Mouse (Mus musculus) limb, embryonic 15.5 days (tissue): Measurements from ENCODE around the gene Loxl1. TPM values are rescaled to one million over a fixed set of nuclear protein-coding genes. Genes with fewer than 3 reads are reported as not detected.

Experiments used
- ATAC-seq: fragments of 200-750 bp; cut with Nextera tagmentation; 2 replicates; pipeline ENCODE4 v1.8.0; 2017; ENCODE audit warnings: low read depth, moderate TSS enrichment; ENCODE audit not compliant: insufficient number of reproducible peaks, low FRiP score, low TSS enrichment
- H3K27ac ChIP-seq: fragments of 300-500 bp; sonication (generic); 2 replicates; pipeline ENCODE4 v1.5.1; 2015; ENCODE audit warnings: moderate library complexity, mild to moderate bottlenecking, inconsistent platforms
- H3K27me3 ChIP-seq: fragments of 300-500 bp; sonication (generic); 2 replicates; pipeline ENCODE4 v1.6.1; 2015; ENCODE audit warnings: inconsistent platforms
- H3K36me3 ChIP-seq: fragments of 300-500 bp; sonication (generic); 2 replicates; pipeline ENCODE4 v1.6.1; 2015; ENCODE audit warnings: inconsistent platforms
- H3K4me1 ChIP-seq: fragments of 300-500 bp; sonication (generic); 2 replicates; pipeline ENCODE4 v1.6.1; 2015; ENCODE audit warnings: inconsistent platforms
- H3K4me2 ChIP-seq: fragments of 300-500 bp; sonication (generic); 2 replicates; pipeline ENCODE4 v1.6.1; 2015; ENCODE audit warnings: mild to moderate bottlenecking, inconsistent platforms
- H3K4me3 ChIP-seq: fragments of 300-500 bp; sonication (generic); 2 replicates; pipeline ENCODE4 v1.5.1; 2015; ENCODE audit warnings: mild to moderate bottlenecking, inconsistent platforms
- H3K9ac ChIP-seq: fragments of 300-500 bp; sonication (generic); 2 replicates; pipeline ENCODE4 v1.6.1; 2015; ENCODE audit warnings: inconsistent platforms
- H3K9me3 ChIP-seq: fragments of 300-500 bp; sonication (generic); 2 replicates; pipeline ENCODE4 v1.6.1; 2016; ENCODE audit warnings: inconsistent platforms
- WGBS: fragments of 180-500 bp; shearing (Covaris S2); methylation state at CpG from one replicate; pipeline ENCODE4 v1.1.7; 2015; 5-methylcytosine and 5-hydroxymethylcytosine counted together
- polyA plus RNA-seq: library from polyadenylated mRNA; unstranded; fragments of >200 nt; fragmentation: Nextera tagmentation; extraction: Ambion mirVana; gene quantifications from 2 replicates; pipeline ENCODE4 v1.2.1, GENCODE M21; 2015

The Loxl1 gene
- polyA plus RNA-seq, 1 experiment from 2014 or later, result 92.6 TPM

GRCm38 (mm10) chr9:58310043-58310660, 2.8 kb downstream of the Loxl1 start:
- 63% methylated on average over 14 of the region's 14 CpGs for WGBS
- no peaks in the 10 kb centered on the region for H3K9me3 ChIP-seq

GRCm38 (mm10) chr9:58308395-58308794, 4.6 kb downstream of the Loxl1 start:
- H3K9me3 ChIP-seq, result no peaks in the 10 kb centered on the region
- H3K4me3 ChIP-seq, result peak overlapping the region; percentile 1
- peak overlapping the region; percentile 13; the same call in 1 of the 2 replicates for H3K4me2 ChIP-seq
- H3K4me1 ChIP-seq, result peaks cover 97% of the 10 kb centered on the region
- H3K9ac ChIP-seq, result no peak overlapping the region
- WGBS, result 27% methylated on average over 6 of the region's 6 CpGs
- peaks cover 4% of the 10 kb centered on the region; the same call in 1 of the 2 replicates for H3K27me3 ChIP-seq
- peak; percentile 17; the same call in 1 of the 2 replicates for ATAC-seq
- H3K36me3 ChIP-seq, result no peaks in the 10 kb centered on the region
- H3K27ac ChIP-seq, result peak overlapping the region; percentile 74

More at GRCm38 (mm10) chr9:58310043-58310660, 2.8 kb downstream of the Loxl1 start:
- ATAC-seq, result no peak
- peak overlapping the region; percentile 21 for H3K4me3 ChIP-seq
- peaks cover 96% of the 10 kb centered on the region for H3K4me1 ChIP-seq
- peaks cover 4% of the 10 kb centered on the region; the same call in 1 of the 2 replicates for H3K27me3 ChIP-seq
- no peak overlapping the region; the same call in 1 of the 2 replicates for H3K9ac ChIP-seq
- peak overlapping the region; percentile 24; the same call in 1 of the 2 replicates for H3K27ac ChIP-seq
- no peaks in the 10 kb centered on the region for H3K36me3 ChIP-seq
- peak overlapping the region; percentile 39 for H3K4me2 ChIP-seq

GRCm38 (mm10) chr9:58305686-58306085, 7.3 kb downstream of the Loxl1 start:
- H3K4me1 ChIP-seq, result peaks cover 78% of the 10 kb centered on the region
- H3K9ac ChIP-seq, result no peak overlapping the region
- ATAC-seq, result no peak

GRCm38 (mm10) chr9:58303599-58304271, 9.3 kb downstream of the Loxl1 start:
- no peak overlapping the region for H3K4me2 ChIP-seq
- peaks cover 73% of the 10 kb centered on the region for H3K4me1 ChIP-seq
- no peak overlapping the region for H3K4me3 ChIP-seq
- H3K9ac ChIP-seq, result no peak overlapping the region
- H3K27me3 ChIP-seq, result no peaks in the 10 kb centered on the region
- 0 out of 2 replicates have a peak, but pooled peaks cover 4% of the 10 kb centered on the region for H3K36me3 ChIP-seq
- H3K9me3 ChIP-seq, result no peaks in the 10 kb centered on the region
- H3K27ac ChIP-seq, result peak overlapping the region; percentile 50
- no peak for ATAC-seq
- 40% methylated on average over 8 of the region's 8 CpGs for WGBS

More at GRCm38 (mm10) chr9:58305686-58306085, 7.3 kb downstream of the Loxl1 start:
- Histone ChIP-seq H3K36me3 (0 out of 2 replicates have a peak, but pooled peaks cover 4% of the 10 kb centered on the region), H3K27ac (peak overlapping the region; percentile 72), H3K4me2 (no peak overlapping the region), H3K9me3 (no peaks in the 10 kb centered on the region), H3K27me3 (no peaks in the 10 kb centered on the region), H3K4me3 (no peak overlapping the region)
- 12% methylated on average over 6 of the region's 6 CpGs for WGBS

GRCm38 (mm10) chr9:58303115-58303514, 9.9 kb downstream of the Loxl1 start:
- H3K4me3 ChIP-seq, result no peak overlapping the region
- H3K4me2 ChIP-seq, result no peak overlapping the region
- peaks cover 72% of the 10 kb centered on the region for H3K4me1 ChIP-seq
- no peak overlapping the region for H3K9ac ChIP-seq
- ATAC-seq, result no peak
- 0 out of 2 replicates have a peak, but pooled peaks cover 4% of the 10 kb centered on the region for H3K36me3 ChIP-seq
- no peaks in the 10 kb centered on the region for H3K9me3 ChIP-seq
- no peak overlapping the region for H3K27ac ChIP-seq
- H3K27me3 ChIP-seq, result no peaks in the 10 kb centered on the region
- 65% methylated on average over 5 of the region's 5 CpGs for WGBS

- Histone ChIP-seq H3K4me2 (no peak overlapping the region), H3K27me3 (no peaks in the 10 kb centered on the region), H3K4me1 (peaks cover 59% of the 10 kb centered on the region), H3K9ac (no peak overlapping the region), H3K4me3 (no peak overlapping the region), H3K36me3 (0 out of 2 replicates have a peak, but pooled peaks cover 9% of the 10 kb centered on the region), H3K27ac (peak overlapping the region; percentile 61), H3K9me3 (no peaks in the 10 kb centered on the region)
- peak; percentile 21; the same call in 1 of the 2 replicates for ATAC-seq
- 29% methylated on average over 2 of the region's 2 CpGs for WGBS
These were observed 13.6 kb downstream of the Loxl1 start for GRCm38 (mm10) chr9:58299356-58299799.

GRCm38 (mm10) chr9:58297961-58298477, 15.0 kb downstream of the Loxl1 start:
- H3K4me1 ChIP-seq, result peaks cover 46% of the 10 kb centered on the region
- H3K4me3 ChIP-seq, result no peak overlapping the region
- peak overlapping the region; percentile 58; the same call in 1 of the 2 replicates for H3K27ac ChIP-seq
- H3K9ac ChIP-seq, result no peak overlapping the region
- 34% methylated on average over 4 of the region's 4 CpGs for WGBS
- peak; percentile 64; the same call in 1 of the 2 replicates for ATAC-seq
- no peak overlapping the region for H3K4me2 ChIP-seq
- H3K9me3 ChIP-seq, result no peaks in the 10 kb centered on the region
- H3K36me3 ChIP-seq, result peaks cover 20% of the 10 kb centered on the region
- no peaks in the 10 kb centered on the region for H3K27me3 ChIP-seq

GRCm38 (mm10) chr9:58297065-58297464, 15.9 kb downstream of the Loxl1 start:
- Histone ChIP-seq H3K4me2 (no peak overlapping the region), H3K4me1 (peaks cover 42% of the 10 kb centered on the region), H3K27me3 (no peaks in the 10 kb centered on the region), H3K4me3 (no peak overlapping the region), H3K9ac (no peak overlapping the region), H3K27ac (peak overlapping the region; percentile 58), H3K36me3 (peaks cover 24% of the 10 kb centered on the region), H3K9me3 (no peaks in the 10 kb centered on the region)
- WGBS, result 86% methylated on average over 6 of the region's 6 CpGs
- ATAC-seq, result no peak

GRCm38 (mm10) chr9:58295766-58296361, 17.1 kb downstream of the Loxl1 start:
- Histone ChIP-seq H3K36me3 (peaks cover 29% of the 10 kb centered on the region), H3K9ac (no peak overlapping the region), H3K9me3 (no peaks in the 10 kb centered on the region), H3K27me3 (no peaks in the 10 kb centered on the region), H3K4me2 (no peak overlapping the region), H3K4me1 (peaks cover 42% of the 10 kb centered on the region), H3K27ac (peak overlapping the region; percentile 63), H3K4me3 (no peak overlapping the region)
- WGBS, result 30% methylated on average over 9 of the region's 9 CpGs
- ATAC-seq, result peak; percentile 35; the same call in 1 of the 2 replicates

GRCm38 (mm10) chr9:58295345-58295744, 17.6 kb downstream of the Loxl1 start:
- 80% methylated on average over 3 of the region's 3 CpGs for WGBS
- Histone ChIP-seq H3K9ac (no peak overlapping the region), H3K36me3 (peaks cover 34% of the 10 kb centered on the region), H3K4me1 (peaks cover 42% of the 10 kb centered on the region), H3K4me2 (no peak overlapping the region), H3K27me3 (no peaks in the 10 kb centered on the region), H3K4me3 (no peak overlapping the region), H3K9me3 (no peaks in the 10 kb centered on the region), H3K27ac (peak overlapping the region; percentile 63; the same call in 1 of the 2 replicates)
- no peak for ATAC-seq

- no peak overlapping the region for H3K27ac ChIP-seq
- H3K4me3 ChIP-seq, result no peak overlapping the region
- H3K36me3 ChIP-seq, result peaks cover 37% of the 10 kb centered on the region
- no peaks in the 10 kb centered on the region for H3K9me3 ChIP-seq
- no peak overlapping the region for H3K4me2 ChIP-seq
- ATAC-seq, result no peak
- H3K27me3 ChIP-seq, result no peaks in the 10 kb centered on the region
- WGBS, result 59% methylated on average over 7 of the region's 7 CpGs
- peaks cover 36% of the 10 kb centered on the region for H3K4me1 ChIP-seq
- no peak overlapping the region for H3K9ac ChIP-seq
These were observed 18.5 kb downstream of the Loxl1 start for GRCm38 (mm10) chr9:58294527-58294926.
